Mouse (Mus musculus): ENCODE measurements around the gene Klhl3.

The Klhl3 gene

DNA sequence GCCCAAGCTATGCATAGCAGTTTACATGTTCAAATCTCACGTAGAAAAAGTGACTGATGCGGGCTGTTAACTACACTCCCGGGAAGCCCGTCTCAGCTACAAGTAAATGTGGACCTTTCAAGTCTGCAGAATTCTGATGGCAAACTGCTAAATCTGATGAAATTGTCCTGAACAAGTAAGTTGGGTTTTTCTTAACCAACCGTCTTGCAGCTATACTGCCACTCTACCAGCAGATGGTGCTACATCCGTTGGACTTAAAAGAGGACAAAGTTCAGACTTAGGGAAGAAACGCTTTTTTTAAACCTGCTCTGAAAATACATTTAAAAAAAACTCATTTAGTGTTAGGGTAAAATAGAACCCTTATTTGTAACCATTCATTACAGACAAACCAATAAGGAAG is 12.7 kb upstream of the Klhl3 start:
- peak; percentile 54 for DNase-seq (ENCODE audit: low read depth, low spot score)

DNA sequence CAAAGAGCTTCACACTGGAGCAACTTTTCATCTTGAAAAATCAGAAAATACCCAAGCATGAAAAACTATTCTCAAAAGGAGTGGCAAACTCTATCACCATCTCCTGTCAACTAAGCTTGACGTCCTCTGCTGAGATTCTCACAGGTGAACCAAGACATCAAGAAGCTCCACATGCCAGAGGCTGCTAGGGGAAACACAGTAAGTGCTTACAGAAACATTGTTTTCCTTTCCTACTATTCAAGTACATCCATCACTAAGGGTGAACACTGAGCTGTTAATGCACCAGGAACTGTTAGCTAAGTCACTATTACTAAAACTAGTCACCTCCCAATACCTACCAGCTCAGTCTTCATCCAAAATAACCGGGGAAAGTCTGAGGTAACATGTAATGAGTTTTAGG is 11.6 kb upstream of the Klhl3 start:
- no peak for DNase-seq (ENCODE audit: low read depth, low spot score)

DNA sequence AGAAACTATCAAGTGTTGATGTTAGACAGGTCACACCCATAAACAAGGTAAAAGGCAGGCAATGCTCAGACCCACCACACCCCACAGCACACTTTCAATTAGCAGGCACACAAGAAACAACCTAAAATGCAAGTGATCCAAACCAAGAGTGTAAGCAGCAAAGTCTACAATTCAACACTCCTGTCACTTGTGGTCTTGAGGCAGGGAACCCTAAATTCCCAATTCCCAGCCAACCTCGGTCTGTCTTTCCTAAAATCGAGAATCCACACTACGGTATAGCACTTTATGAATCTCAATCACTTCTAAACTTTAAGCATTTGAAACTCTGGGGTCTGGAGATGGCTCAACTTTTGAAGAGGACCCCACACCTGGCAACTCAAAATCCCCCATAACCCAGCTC is 10.9 kb upstream of the Klhl3 start:
- no peak for DNase-seq (ENCODE audit: low read depth, low spot score)

GRCm38 (mm10) chr13:58123381-58123780 is 10.0 kb upstream of the Klhl3 start:
- DNase-seq (ENCODE audit: low read depth, low spot score), result no peak

- DNase-seq (ENCODE audit: low read depth, low spot score), result no peak
These were observed 9.4 kb upstream of the Klhl3 start for GRCm38 (mm10) chr13:58122786-58123297.

DNA sequence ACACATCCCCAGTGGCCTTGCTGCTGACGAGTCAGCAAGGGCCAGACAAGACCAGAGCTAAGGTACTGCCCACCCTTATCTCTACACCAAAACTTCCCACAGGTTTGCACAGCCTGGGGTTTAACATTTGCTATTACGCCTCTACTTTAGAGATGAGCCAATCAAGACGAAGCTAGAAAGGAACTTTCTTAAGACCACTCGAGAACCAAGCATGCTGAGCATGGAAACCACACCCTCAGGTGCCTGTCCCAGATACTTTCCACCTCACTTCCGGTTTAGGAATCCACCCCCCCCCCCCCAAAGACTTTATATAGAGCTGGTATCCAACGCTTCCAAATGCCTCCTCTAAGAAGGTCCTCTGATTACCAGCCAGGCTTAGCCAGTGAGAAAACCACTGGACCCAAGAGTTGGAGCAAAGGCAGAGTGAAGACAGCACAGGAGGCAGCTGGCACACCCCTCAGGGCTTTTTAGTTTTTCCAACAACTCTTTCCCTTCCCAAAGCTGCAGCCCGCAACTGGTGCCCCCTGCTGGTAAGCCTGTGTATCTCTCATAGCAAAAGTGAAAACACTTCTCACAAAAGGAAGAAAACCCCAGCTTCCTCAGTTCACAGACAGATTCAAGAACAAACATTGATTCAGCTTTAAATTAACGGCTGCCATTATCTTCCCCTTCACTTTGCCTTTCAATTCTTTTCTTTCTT is 4.1 kb upstream of the Klhl3 start:
- no peak for DNase-seq (ENCODE audit: low read depth, low spot score)

DNA sequence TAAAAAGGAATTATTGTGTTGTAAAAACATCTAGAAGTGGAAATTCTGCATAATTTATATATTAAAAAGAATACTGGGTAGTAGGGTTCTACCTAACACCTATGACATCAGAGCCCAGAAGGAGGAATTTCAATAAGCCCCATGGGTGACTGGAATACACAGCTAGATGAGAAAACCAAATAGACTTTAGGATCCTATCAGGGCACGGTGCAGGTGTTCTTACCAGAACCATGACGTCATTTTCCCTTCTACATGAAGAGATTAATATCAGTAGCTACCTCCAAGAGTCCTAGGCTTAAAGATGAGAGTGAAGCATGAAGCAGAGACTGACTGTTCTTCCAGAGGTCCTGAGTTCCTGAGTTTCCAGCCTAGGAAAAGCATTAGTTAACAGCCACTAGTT is 3.4 kb upstream of the Klhl3 start:
- no peak for DNase-seq (ENCODE audit: low read depth, low spot score)

GRCm38 (mm10) chr13:58115227-58115626 is 1.8 kb upstream of the Klhl3 start:
- DNase-seq (ENCODE audit: low read depth, low spot score), result no peak

- DNase-seq (ENCODE audit: low read depth, low spot score), result no peak
These were observed 771 bp downstream of the Klhl3 start for GRCm38 (mm10) chr13:58112601-58113041.

- DNase-seq (ENCODE audit: low read depth, low spot score), result no peak
These were observed 1.2 kb downstream of the Klhl3 start for GRCm38 (mm10) chr13:58112191-58112590.

DNA sequence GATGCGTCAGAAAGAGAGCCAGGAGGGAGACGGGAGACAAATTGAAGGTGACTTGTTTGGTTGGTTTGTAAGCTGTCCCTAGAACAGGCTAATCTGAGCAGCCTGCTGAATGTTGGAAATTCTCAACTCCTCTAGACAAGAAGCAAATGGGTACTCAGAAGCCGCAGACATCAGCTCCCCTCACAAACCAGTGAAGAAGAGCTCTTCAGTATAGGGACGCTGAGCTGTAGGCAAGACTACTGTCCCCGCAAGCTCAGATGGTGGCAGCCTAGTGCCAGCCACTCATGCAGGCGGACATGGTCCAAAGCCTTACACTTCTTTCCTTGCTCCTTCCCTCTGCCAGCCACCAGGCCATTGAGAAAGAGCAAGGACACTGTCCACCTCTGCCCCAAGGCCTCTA is 2.1 kb downstream of the Klhl3 start:
- no peak for DNase-seq (ENCODE audit: low read depth, low spot score)

- DNase-seq (ENCODE audit: low read depth, low spot score), result no peak
These were observed 22.7 kb downstream of the Klhl3 start for GRCm38 (mm10) chr13:58090643-58091042.

GRCm38 (mm10) chr13:58084396-58084795 is 29.0 kb downstream of the Klhl3 start:
- DNase-seq (ENCODE audit: low read depth, low spot score), result no peak

- DNase-seq (ENCODE audit: low read depth, low spot score), result no peak
These were observed 29.9 kb downstream of the Klhl3 start for GRCm38 (mm10) chr13:58083521-58083920.

DNA sequence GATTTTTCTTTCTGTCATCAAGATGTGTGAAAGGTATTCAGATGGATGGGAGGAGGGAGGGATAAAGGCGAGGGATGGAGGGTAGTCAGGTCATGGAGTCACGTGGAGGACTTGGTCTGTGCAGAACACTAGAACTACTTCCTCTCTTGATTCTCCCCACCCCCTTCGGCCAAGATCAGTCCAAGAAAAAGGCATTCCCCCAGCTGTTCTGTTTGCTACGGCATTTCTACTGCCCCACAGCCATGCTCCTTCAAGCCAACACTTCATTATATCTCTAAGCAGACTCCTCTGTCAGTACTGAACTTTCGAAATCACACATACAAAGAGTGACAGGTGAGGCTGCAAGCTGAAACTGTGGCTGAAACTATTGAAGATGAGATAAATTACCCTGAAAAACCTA is 30.3 kb downstream of the Klhl3 start:
- DNase-seq (ENCODE audit: low read depth, low spot score), result no peak

DNA sequence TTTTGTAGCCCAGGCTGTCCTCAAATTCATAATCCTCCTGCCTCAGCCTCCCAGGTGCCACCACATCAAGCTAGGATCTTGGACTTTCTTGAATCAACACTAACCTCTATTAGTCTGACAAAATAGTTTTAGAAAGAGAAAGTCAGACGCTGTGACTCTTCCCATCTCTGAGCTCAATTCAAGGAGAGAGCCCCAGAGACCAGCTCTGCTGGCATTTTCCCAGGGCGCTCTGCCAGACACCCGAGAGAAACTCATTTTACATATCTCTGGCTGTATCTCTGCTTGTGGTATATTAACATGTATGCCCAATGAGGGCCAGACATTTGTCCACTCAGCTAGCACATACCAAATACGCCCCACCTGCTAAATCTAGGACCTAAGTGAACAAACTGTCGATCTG is 35.0 kb downstream of the Klhl3 start:
- DNase-seq (ENCODE audit: low read depth, low spot score), result no peak

- no peak for DNase-seq (ENCODE audit: low read depth, low spot score)
These were observed 38.5 kb downstream of the Klhl3 start for GRCm38 (mm10) chr13:58074881-58075280.

GRCm38 (mm10) chr13:58074466-58074865 is 38.9 kb downstream of the Klhl3 start:
- DNase-seq (ENCODE audit: low read depth, low spot score), result no peak

GRCm38 (mm10) chr13:58073254-58073882 is 40.0 kb downstream of the Klhl3 start:
- DNase-seq (ENCODE audit: low read depth, low spot score), result no peak

DNA sequence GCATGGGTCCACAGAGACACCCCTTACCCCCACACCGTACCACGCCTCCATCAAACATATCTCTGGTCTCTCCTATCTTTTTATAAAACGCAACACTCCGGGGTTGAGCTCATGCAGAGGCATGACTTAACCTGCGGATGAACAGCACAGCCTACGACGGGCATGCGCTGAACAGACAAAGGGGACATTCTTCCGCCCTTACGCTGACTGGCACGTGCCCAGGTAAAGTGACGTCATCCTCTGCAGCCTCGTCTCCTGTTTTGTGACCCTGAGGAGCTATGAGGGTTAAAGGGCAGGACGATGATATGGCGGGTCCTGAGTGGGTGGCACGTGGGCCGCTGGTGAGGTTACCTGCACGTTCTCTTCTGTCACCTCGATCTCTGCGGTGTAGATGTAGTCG is 42.2 kb downstream of the Klhl3 start:
- DNase-seq (ENCODE audit: low read depth, low spot score), result no peak

GRCm38 (mm10) chr13:58070504-58070903 is 42.9 kb downstream of the Klhl3 start:
- no peak for DNase-seq (ENCODE audit: low read depth, low spot score)

GRCm38 (mm10) chr13:58068421-58069209 is 44.8 kb downstream of the Klhl3 start:
- DNase-seq (ENCODE audit: low read depth, low spot score), result no peak
